Mouse (Mus musculus): ENCODE measurements around the gene Top2a.

DNA sequence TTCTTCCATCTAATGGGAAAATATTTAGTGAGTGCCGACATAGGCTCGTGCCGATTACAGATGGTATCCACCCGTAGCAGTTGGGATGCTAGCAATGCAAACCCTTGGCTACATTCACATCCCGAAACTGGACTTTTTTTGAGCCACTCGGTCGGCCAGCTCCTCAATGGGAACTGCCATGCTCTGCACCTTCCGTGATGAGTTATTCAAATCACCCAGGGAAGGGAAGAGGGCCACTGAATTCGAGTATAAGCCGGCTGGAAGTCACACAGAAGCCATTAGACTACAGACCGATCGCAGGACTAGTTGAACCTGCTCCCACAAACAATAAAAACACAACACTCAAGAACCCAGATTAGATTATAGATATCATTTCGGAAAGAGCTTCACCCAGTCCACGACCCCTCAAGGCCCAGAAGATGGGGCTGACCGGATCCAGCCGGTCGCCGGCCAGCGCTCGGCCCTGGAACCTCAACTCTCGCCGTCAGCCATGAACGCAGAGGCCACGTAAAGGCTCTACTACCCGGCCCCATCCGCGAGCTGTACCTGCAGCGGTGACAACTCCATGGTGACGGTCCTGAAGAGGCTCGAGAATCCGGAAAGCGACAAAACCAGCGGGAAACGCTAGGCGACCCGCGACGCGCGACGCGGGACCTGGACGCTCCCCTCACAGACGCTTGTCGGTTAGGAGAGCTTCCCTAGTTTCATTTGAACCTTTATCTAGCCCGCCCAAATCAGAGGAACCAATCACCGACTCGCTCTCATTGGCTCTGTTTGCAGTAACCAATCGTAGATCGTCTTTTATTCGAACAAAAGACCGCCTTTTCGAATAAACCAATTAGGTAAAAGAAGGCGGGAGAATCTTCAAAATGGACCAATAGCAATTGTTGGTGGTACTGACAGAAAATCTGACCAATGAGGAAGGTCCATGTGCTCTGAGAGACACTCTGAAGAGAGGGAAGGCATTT, at the start of gene Top2a:
- TF ChIP-seq GATA1 (IDR thresholded peaks at IDR 0.05; ENCODE audit: borderline replicate concordance, low read length) = peak; percentile 92; the same call in 2 of the 3 replicates
- peak; percentile 48; the same call in 1 of the 2 replicates for TF ChIP-seq FLI1 (IDR thresholded peaks at IDR 0.05; ENCODE audit: low read length)
